Mouse (Mus musculus): ENCODE data around the gene Ube2h.

Ube2h gene

DNA sequence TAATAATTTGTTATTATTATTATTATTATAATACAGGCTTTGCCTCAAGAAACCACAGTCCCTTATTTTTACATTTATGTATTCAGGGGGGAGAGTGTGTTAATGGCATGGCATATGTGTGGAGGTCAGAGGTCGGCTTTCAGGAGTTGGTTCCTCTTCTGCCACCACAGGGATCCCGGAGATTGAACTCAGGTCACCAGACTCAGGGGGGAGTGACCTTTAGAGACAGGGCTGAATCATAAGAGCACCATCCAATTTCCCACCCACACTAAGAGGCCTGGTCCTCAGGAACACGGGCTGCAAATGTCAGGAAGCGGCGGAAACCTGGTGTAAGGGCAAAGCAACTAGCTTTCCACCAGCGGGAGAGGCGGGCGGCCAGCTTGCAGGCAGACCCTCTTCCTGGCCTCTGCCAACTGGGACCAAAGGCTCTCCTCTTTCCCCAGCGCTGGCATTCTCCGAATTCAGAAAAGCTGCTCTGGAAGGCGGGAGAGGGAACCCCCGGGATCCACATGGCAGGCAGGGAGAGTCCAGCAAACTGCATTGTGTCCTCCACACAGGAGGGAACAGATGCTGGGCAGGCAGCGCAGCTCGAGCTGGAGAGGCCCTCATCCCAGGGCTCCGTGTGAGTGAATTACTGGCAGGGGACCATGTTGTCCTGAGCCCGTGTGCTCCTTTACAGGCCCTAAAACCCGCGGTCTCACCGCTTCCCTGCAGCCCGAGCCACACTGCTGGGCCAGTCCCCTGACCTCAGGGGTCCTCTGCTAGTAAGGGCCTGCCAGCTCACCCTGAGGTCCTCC, 99.8 kb downstream of the Ube2h start:
- no peak for DNase-seq (ENCODE audit: low read depth, low spot score)

- no peak for DNase-seq (ENCODE audit: low read depth, low spot score)
Observed at GRCm38 (mm10) chr6:30196143-30196542, 108.2 kb downstream of the Ube2h start.

DNA sequence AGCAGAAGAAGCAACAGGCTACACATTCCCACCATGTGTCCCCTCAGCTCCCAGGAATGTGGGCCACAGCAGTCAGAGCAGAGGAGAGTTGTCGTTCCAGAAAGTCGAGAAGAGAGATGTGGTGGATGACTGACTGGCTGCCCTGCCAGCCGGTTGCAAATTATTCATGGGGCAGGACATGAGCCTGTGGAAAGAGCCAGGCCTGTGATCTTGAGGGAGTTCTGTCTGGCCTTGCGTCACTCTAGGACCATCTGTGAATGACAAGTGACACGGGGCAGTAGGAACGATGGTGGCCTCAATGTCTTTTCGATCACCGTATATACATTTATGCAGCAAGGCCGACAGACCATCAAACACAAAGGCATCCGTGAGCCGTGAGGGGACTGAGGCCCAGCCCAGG, 108.7 kb downstream of the Ube2h start:
- no peak for DNase-seq (ENCODE audit: low read depth, low spot score)

GRCm38 (mm10) chr6:30183624-30184023, 120.7 kb downstream of the Ube2h start:
- DNase-seq (ENCODE audit: low read depth, low spot score), result no peak

- no peak for DNase-seq (ENCODE audit: low read depth, low spot score)
Observed at GRCm38 (mm10) chr6:30182038-30182437, 122.3 kb downstream of the Ube2h start.

- DNase-seq (ENCODE audit: low read depth, low spot score), result no peak
Observed at GRCm38 (mm10) chr6:30180321-30180720, 124.0 kb downstream of the Ube2h start.

DNA sequence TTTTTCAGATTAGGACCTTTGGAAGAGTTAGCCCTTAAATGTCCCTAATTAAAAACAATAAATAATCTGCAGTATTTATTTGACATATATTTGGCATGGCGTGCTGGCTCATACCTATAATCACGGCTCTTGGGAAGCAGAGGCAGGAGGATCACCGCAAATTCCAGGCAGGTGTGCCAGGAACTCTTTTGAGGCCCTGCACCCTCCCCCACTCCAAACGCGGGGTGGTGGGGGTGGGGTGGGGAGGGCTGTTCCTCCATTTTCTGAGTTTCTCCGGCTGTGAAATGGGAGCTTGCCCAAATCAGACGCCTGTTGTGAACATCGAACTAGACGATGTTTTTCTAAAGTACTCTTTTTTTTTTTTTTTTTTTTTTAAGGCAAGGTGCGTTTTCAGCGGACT, 125.3 kb downstream of the Ube2h start:
- DNase-seq (ENCODE audit: low read depth, low spot score), result no peak

DNA sequence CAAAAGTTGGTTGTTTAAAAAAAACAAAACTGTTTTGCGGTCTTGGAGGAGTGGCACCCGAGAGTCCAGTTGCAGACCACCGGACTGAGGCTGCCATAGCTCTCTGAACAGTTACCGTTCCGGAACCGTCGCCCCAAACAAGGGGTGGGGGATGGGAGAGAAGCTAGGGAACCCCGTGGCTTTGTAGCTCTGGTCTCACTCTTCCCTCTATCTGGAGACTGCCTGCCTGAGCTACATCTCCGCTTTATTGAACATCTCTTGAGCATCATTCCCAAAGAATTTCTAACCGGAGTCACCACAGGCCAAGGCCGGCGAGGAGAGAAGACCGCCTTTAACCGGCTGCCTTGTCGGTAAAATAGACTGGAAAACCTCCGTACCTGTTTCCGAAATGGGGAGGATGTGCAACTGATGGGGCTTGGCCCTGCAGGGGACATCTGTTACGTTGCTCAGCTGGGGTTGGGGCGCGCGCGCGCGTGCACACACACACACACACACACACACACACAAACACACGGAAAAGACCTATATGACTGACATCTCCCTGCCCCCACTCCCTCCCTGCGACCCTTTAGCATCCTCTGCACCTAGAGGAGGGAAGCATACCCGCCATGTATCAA, 126.2 kb downstream of the Ube2h start:
- DNase-seq (ENCODE audit: low read depth, low spot score), result no peak

GRCm38 (mm10) chr6:30177305-30177704, 127.0 kb downstream of the Ube2h start:
- DNase-seq (ENCODE audit: low read depth, low spot score), result no peak

DNA sequence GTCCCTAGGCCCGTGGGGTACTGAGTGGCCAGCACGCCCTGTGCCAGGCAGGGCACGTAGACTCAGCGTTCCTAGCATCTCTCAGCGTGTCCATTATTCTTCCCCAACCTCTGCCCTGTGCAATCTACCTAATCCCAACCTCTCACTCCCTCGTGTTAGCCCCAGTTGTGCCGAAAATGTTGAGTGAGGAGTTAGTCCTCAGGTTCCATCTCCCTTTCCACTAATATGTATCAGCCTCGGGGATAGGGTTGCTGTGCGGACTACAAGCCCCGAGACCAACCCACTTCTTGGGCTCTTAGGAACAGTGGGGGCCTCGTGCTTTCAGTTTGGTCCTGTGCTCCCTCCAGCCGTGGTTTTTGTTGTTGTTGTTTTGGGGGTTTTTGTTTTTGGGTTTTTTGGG, 127.8 kb downstream of the Ube2h start:
- no peak for DNase-seq (ENCODE audit: low read depth, low spot score)

- no peak for DNase-seq (ENCODE audit: low read depth, low spot score)
Observed at GRCm38 (mm10) chr6:30175918-30176421, 128.4 kb downstream of the Ube2h start.

DNA sequence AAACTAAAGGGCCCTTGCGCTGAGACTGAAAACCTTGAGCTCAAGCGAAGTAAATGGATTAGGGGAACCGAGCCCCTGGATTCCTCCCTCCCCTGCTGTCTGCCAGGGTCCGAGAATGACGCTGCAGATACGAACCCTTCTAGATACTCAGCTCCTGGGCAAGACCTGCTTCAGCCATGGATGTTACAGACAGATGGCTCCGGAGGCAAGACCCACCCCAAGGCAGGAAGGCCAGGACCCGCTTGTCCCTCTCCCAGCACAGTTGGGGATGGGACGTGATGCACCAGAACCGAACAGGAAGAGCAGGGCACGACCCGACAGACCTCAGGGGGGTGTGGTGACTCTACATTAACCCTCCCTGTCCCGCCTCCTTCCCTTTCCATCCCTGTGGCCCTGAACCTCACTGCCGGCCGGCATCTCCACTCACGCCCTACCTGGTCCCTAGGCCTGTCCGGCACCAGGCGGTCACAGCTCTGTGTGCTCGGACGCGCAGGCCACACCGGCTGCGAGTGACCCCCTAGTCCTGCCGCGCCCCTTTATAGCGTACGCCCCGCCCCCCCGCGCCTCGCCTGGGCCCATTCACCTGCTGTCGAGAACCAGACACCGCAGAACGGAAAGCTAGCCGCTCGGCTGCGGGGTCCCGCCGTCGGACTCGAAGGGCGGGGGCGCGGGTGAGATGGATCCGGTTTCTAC, 129.0 kb downstream of the Ube2h start:
- no peak for DNase-seq (ENCODE audit: low read depth, low spot score)

- peak; percentile 91 for DNase-seq (ENCODE audit: low read depth, low spot score)
Observed at GRCm38 (mm10) chr6:30174461-30175224, 129.7 kb downstream of the Ube2h start.

DNA sequence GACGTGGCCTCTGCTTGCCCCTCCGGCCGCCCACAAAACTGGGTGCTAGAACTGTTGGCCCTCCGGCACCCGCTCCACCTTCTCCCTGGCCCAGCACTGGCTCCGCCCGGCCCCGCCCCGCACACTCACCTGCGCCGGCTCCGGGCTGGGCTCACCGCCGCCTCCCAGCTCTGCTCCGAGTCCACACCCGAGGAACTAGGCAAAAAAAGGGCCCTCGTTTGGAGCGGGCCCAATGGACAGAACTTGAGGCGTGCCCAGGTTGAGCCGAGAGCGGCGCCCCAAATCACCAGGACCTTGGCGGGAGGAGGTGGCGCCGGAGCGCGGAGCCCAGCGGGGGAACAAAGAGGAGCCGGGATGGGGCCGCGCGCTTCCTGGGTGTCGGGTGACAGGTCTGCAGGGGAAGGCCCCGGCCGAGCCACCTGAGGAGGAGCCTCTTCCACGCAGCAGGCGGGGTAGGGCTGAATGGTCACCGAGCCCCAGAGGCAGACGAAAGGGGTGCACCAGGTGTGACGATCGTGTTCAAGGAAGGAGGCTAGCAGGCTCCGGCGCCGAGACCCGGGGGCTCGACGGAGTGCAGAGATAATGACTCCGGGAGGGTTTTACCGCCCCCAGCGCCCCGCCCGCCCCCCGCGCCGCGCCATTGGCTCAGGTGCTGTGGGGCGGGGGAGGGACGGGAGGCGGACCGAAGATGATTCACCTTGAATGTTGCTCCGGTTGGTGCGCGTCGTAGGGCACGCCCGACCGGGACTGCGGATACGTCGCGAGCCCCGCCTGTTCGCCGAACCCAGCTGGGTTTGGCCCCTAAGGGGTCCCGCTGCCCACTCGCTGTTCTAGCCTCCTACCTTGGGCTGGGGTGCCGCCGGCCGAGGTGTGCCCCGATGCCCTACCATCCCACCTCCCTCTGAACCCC, 130.5 kb downstream of the Ube2h start:
- DNase-seq (ENCODE audit: low read depth, low spot score), result peak; percentile 87

DNA sequence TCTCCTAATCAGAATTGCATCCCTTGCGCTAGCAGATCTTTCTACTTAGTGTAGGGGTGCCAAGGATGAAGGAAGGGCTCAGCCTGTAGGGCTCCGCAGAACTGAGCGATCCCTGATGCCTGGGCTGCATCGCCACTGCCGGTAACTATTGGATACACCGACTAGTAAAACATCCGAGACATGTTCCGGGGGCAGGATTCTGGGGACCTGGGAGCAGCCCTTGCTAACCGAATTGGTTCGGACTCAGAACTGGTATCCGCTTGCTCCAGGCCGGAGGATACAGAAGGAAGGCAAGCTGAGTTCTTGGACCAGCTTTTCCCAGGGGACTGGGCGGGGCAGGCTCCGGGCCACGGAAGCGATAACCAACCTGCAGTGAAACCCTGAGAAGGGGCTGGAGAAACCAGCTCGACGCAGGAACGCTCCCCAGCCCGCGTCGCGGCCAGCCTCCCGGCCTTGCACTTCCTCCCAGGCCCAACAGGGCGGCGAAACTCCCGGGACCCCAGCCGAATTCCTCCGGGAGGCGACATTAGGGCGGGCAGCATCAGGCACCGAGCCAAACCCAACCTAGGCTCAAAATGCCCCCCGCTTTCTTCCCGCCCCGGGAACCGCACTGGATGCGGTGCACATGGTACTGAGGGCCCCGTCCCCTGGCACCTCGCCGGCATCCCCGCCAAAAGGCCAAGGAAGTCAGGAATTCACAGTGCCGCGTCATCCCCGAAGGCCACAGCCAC, 131.4 kb downstream of the Ube2h start:
- DNase-seq (ENCODE audit: low read depth, low spot score), result peak; percentile 86

DNA sequence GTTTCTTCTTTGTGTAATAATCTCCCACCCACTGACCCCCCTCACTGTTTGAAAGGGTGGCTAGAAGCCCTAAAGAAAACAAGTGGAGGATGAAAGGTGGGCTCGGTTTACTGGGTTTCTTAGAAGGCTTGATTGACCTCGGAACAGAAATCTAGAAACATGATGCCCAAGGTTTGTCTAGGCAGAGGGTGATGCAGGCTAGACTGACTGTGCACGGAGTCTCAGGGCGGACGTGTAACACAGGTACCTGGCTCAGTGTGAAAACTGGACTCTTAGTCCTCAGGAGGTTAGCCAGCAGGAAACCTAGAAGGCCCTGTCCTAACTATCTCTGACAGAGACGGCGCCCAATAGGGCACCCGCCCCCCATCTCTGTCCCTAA, 131.9 kb downstream of the Ube2h start:
- DNase-seq (ENCODE audit: low read depth, low spot score), result no peak

DNA sequence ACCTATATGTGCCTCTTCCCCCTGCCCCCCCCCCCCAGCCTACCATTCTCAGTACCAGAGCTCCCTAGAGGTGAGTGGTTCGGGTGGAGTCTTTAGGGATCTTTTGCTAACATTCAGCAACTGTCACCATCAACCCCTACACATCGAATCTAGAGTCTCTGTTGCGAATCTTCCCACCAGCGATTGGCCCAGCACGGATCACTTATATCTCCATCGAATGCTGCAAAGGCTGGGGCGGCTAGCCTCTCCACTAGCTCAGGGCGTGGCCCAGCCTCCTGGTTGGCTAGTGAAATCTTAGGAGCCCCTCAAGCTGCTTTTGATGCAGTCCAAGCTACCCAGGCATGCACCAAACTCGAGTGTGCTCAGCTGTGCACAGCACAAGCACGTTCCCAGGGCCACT, 132.4 kb downstream of the Ube2h start:
- no peak for DNase-seq (ENCODE audit: low read depth, low spot score)

GRCm38 (mm10) chr6:30171226-30171625, 133.1 kb downstream of the Ube2h start:
- no peak for DNase-seq (ENCODE audit: low read depth, low spot score)

- no peak for DNase-seq (ENCODE audit: low read depth, low spot score)
Observed at GRCm38 (mm10) chr6:30169148-30169547, 135.2 kb downstream of the Ube2h start.

DNA sequence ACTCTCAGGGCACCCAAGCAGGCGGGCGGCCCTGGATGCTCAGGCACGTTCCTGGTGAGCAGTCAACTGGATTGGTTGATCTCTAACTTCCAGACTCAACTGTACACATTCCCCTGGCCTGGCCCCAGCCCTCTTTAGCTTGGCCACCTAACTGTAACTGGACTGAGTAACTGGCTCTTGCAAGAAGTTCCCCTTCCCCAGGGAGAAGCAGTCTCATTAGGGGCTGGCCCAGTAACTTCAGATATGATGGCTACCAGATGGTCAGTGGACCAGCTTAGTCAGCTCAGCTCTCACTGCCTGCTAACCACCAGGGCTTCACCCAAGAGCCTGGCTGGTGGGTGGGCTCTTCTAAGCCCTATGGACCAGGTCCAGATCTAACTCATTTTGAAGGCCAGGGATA, 136.1 kb downstream of the Ube2h start:
- no peak for DNase-seq (ENCODE audit: low read depth, low spot score)

Measured in retina, adult 2 months (tissue).